Mouse (Mus musculus) intestine, embryonic 15.5 days (tissue): Measurements from ENCODE around the gene Pou6f1. TPM values are rescaled to one million over a fixed set of nuclear protein-coding genes. Genes with fewer than 3 reads are reported as not detected.

Experiments
- ATAC-seq: fragments of 200-750 bp; cut with Nextera tagmentation; 2 replicates; pipeline ENCODE4 v1.8.0; 2017; ENCODE audit warnings: moderate TSS enrichment, moderate library complexity
- H3K27ac ChIP-seq: fragments of 300-500 bp; sonication (generic); 2 replicates; pipeline ENCODE4 v1.5.1; 2015; ENCODE audit warnings: mild to moderate bottlenecking, inconsistent platforms
- H3K27me3 ChIP-seq: fragments of 300-500 bp; sonication (generic); replicated peaks from 2 replicates; pipeline ENCODE4 v1.6.1; 2015; ENCODE audit warnings: inconsistent platforms
- H3K36me3 ChIP-seq: fragments of 300-500 bp; sonication (generic); 2 replicates; pipeline ENCODE4 v1.6.1; 2015; ENCODE audit warnings: inconsistent platforms
- H3K4me1 ChIP-seq: fragments of 300-500 bp; sonication (generic); replicated peaks from 2 replicates; pipeline ENCODE4 v1.6.1; 2015; ENCODE audit warnings: inconsistent platforms
- H3K4me2 ChIP-seq: fragments of 300-500 bp; sonication (generic); replicated peaks from 2 replicates; pipeline ENCODE4 v1.6.1; 2015; ENCODE audit warnings: mild to moderate bottlenecking, inconsistent platforms
- H3K4me3 ChIP-seq: fragments of 300-500 bp; sonication (generic); replicated peaks from 2 replicates; pipeline ENCODE4 v1.5.1; 2015; ENCODE audit warnings: inconsistent platforms
- H3K9ac ChIP-seq: fragments of 300-500 bp; sonication (generic); 2 replicates; pipeline ENCODE4 v1.6.1; 2015; ENCODE audit warnings: inconsistent platforms
- H3K9me3 ChIP-seq: fragments of 300-500 bp; sonication (generic); 2 replicates; pipeline ENCODE4 v1.6.1; 2016; ENCODE audit warnings: inconsistent platforms
- WGBS: fragments of 180-500 bp; shearing (Covaris S2); methylation state at CpG from one replicate; pipeline ENCODE4 v1.1.7; 2015; 5-methylcytosine and 5-hydroxymethylcytosine counted together
- polyA plus RNA-seq: library from polyadenylated mRNA; unstranded; fragments of >200 nt; fragmentation: Nextera tagmentation; extraction: Ambion mirVana; gene quantifications from 2 replicates; pipeline ENCODE4 v1.2.1, GENCODE M21; 2015

Pou6f1 gene
- polyA plus RNA-seq, 1 experiment from 2014 or later: 4.0 TPM

- H3K4me2 ChIP-seq: no peak overlapping the region
- no peak overlapping the region for H3K9ac ChIP-seq
- no peak overlapping the region for H3K27ac ChIP-seq
- 85% methylated on average over 6 of the region's 6 CpGs for WGBS
- no peaks in the 10 kb centered on the region for H3K9me3 ChIP-seq
- H3K27me3 ChIP-seq: no peaks in the 10 kb centered on the region
- no peak for ATAC-seq
- H3K4me3 ChIP-seq: no peak overlapping the region
- no peaks in the 10 kb centered on the region for H3K4me1 ChIP-seq
- 0 out of 2 replicates have a peak, but pooled peaks cover 8% of the 10 kb centered on the region for H3K36me3 ChIP-seq
Observed at GRCm38 (mm10) chr15:100537913-100538312, 61.9 kb downstream of the Pou6f1 start.

- ATAC-seq: no peak
- Histone ChIP-seq H3K9ac (no peak overlapping the region), H3K27me3 (no peaks in the 10 kb centered on the region), H3K36me3 (no peaks in the 10 kb centered on the region), H3K4me1 (no peaks in the 10 kb centered on the region), H3K27ac (no peak overlapping the region), H3K4me2 (no peak overlapping the region), H3K4me3 (no peak overlapping the region), H3K9me3 (no peaks in the 10 kb centered on the region)
- WGBS: 81% methylated on average over 5 of the region's 5 CpGs
Observed at GRCm38 (mm10) chr15:100527900-100528299, 71.9 kb downstream of the Pou6f1 start.

GRCm38 (mm10) chr15:100525405-100525804, 74.4 kb downstream of the Pou6f1 start:
- H3K36me3 ChIP-seq: peaks cover 3% of the 10 kb centered on the region; the same call in 1 of the 2 replicates
- H3K9me3 ChIP-seq: no peaks in the 10 kb centered on the region
- H3K4me1 ChIP-seq: no peaks in the 10 kb centered on the region
- H3K9ac ChIP-seq: no peak overlapping the region
- no peak overlapping the region for H3K4me3 ChIP-seq
- H3K27me3 ChIP-seq: no peaks in the 10 kb centered on the region
- no peak for ATAC-seq
- H3K27ac ChIP-seq: no peak overlapping the region
- WGBS: 93% methylated on average over 14 of the region's 14 CpGs
- no peak overlapping the region for H3K4me2 ChIP-seq

Other genes with a start within 250 kb of the Pou6f1 start
- 0.14 and 0.15 TPM in 2 replicates for gene Methig1, start 246.8 kb downstream of the Pou6f1 start, polyA plus RNA-seq
- gene Mettl7a2, start 246.8 kb downstream of the Pou6f1 start, polyA plus RNA-seq: not detected in 2 replicates
- 0.40 TPM in 1 of 2 replicates, not detected in the other for gene Higd1c, start 235.4 kb downstream of the Pou6f1 start, polyA plus RNA-seq
- 0.13 and 0.19 TPM in 2 replicates for gene Gm5475, start 177.8 kb downstream of the Pou6f1 start, polyA plus RNA-seq
- gene Slc11a2, start 174.9 kb downstream of the Pou6f1 start, polyA plus RNA-seq: 29.8 and 29.9 TPM in 2 replicates
- 31.2 and 32.9 TPM in 2 replicates for gene Letmd1, start 131.0 kb downstream of the Pou6f1 start, polyA plus RNA-seq
- 7.7 and 8.7 TPM in 2 replicates for gene Csrnp2, start 104.5 kb downstream of the Pou6f1 start, polyA plus RNA-seq
- gene Tfcp2, start 48.0 kb downstream of the Pou6f1 start, polyA plus RNA-seq: 15.5 and 16.2 TPM in 2 replicates
- 245 and 263 TPM in 2 replicates for gene Dazap2, start 15.4 kb upstream of the Pou6f1 start, polyA plus RNA-seq
- gene Smagp, start 37.0 kb upstream of the Pou6f1 start, polyA plus RNA-seq: 37.7 and 41.2 TPM in 2 replicates
- 6.7 and 7.2 TPM in 2 replicates for gene Bin2, start 69.6 kb upstream of the Pou6f1 start, polyA plus RNA-seq
- 104 and 271 TPM in 2 replicates for gene Cela1, start 87.9 kb upstream of the Pou6f1 start, polyA plus RNA-seq
- 4.2 and 4.3 TPM in 2 replicates for gene Galnt6, start 129.4 kb upstream of the Pou6f1 start, polyA plus RNA-seq
- 4.4 and 5.0 TPM in 2 replicates for gene Slc4a8, start 161.8 kb upstream of the Pou6f1 start, polyA plus RNA-seq